Mouse (Mus musculus): ENCODE data around the gene Cd52.

Gene Cd52

GRCm38 (mm10) chr4:134090521-134091224, 4.2 kb downstream of the Cd52 start:
- no peak for DNase-seq

GRCm38 (mm10) chr4:134089029-134089428, 5.9 kb downstream of the Cd52 start:
- no peak for DNase-seq

GRCm38 (mm10) chr4:134087412-134087811, 7.5 kb downstream of the Cd52 start:
- peak; percentile 42 to 61 for DNase-seq

GRCm38 (mm10) chr4:134084999-134085398, 9.9 kb downstream of the Cd52 start:
- no peak for DNase-seq

GRCm38 (mm10) chr4:134082460-134082859, 12.4 kb downstream of the Cd52 start:
- DNase-seq: no peak

GRCm38 (mm10) chr4:134081730-134082386, 13.0 kb downstream of the Cd52 start:
- DNase-seq: peak; percentile 90 to 93

- DNase-seq: no peak
These were observed 14.2 kb downstream of the Cd52 start for GRCm38 (mm10) chr4:134080674-134081073.

GRCm38 (mm10) chr4:134078694-134079093, 16.2 kb downstream of the Cd52 start:
- peak in 1 of 2 experiments; percentile 55 for DNase-seq

- DNase-seq: no peak
These were observed 25.9 kb downstream of the Cd52 start for GRCm38 (mm10) chr4:134068793-134069580.

GRCm38 (mm10) chr4:134067833-134068544, 26.9 kb downstream of the Cd52 start:
- DNase-seq: no peak

- DNase-seq: no peak
These were observed 27.5 kb downstream of the Cd52 start for GRCm38 (mm10) chr4:134067383-134067782.

GRCm38 (mm10) chr4:134065431-134066004, 29.4 kb downstream of the Cd52 start:
- no peak for DNase-seq

GRCm38 (mm10) chr4:134062561-134062960, 32.3 kb downstream of the Cd52 start:
- DNase-seq: no peak

- no peak for DNase-seq
These were observed 32.9 kb downstream of the Cd52 start for GRCm38 (mm10) chr4:134061944-134062446.

GRCm38 (mm10) chr4:134061166-134061830, 33.6 kb downstream of the Cd52 start:
- no peak for DNase-seq

- no peak for DNase-seq
These were observed 34.6 kb downstream of the Cd52 start, which contains the start of gene Crybg2 for GRCm38 (mm10) chr4:134060135-134060865. Gene Crybg2, plus strand, starts transcription at chr4:134060815.

- no peak for DNase-seq
These were observed 36.0 kb downstream of the Cd52 start for GRCm38 (mm10) chr4:134058908-134059307.

GRCm38 (mm10) chr4:134058166-134058715, 36.6 kb downstream of the Cd52 start:
- DNase-seq: no peak

- no peak for DNase-seq
These were observed 41.3 kb downstream of the Cd52 start, which contains the start of gene Zfp683 for GRCm38 (mm10) chr4:134053538-134053937. Gene Zfp683, plus strand, starts transcription at chr4:134053838.

GRCm38 (mm10) chr4:134052560-134052959, 42.3 kb downstream of the Cd52 start:
- no peak for DNase-seq

GRCm38 (mm10) chr4:134051912-134052311, 43.0 kb downstream of the Cd52 start:
- DNase-seq: no peak
